Mouse (Mus musculus) testis, postnatal 10 days (tissue): Measurements from ENCODE around the gene Slc26a5.

Experiments
- DNase-seq: peaks from one replicate; pipeline ENCODE4 v3.0.0; 2021; ENCODE audit warnings: low spot score

The Slc26a5 gene

GRCm38 (mm10) chr5:21810924-21811323, 54.5 kb downstream of the Slc26a5 start:
- no peak for DNase-seq

- DNase-seq: no peak
These were observed 60.6 kb downstream of the Slc26a5 start for GRCm38 (mm10) chr5:21804837-21805236.

- DNase-seq: no peak
These were observed 61.7 kb downstream of the Slc26a5 start for GRCm38 (mm10) chr5:21803691-21804188.

GRCm38 (mm10) chr5:21802907-21803306, 62.5 kb downstream of the Slc26a5 start:
- DNase-seq: no peak

- DNase-seq: no peak
These were observed 73.2 kb downstream of the Slc26a5 start for GRCm38 (mm10) chr5:21792166-21792565.

- no peak for DNase-seq
These were observed 76.3 kb downstream of the Slc26a5 start for GRCm38 (mm10) chr5:21789061-21789460.

GRCm38 (mm10) chr5:21787186-21788105, 78.0 kb downstream of the Slc26a5 start:
- no peak for DNase-seq

GRCm38 (mm10) chr5:21786258-21787185, 78.9 kb downstream of the Slc26a5 start:
- peak; percentile 91 for DNase-seq

GRCm38 (mm10) chr5:21785776-21786175, 79.6 kb downstream of the Slc26a5 start:
- no peak for DNase-seq

- peak; percentile 92 for DNase-seq
These were observed 80.4 kb downstream of the Slc26a5 start, which contains the start of the genes Dnajc2 and Psmc2 for GRCm38 (mm10) chr5:21785053-21785452. Gene Dnajc2 (minus strand): TSS chr5:21785251. Gene Psmc2 (plus strand): TSS chr5:21785283.

- DNase-seq: peak; percentile 55
These were observed 81.0 kb downstream of the Slc26a5 start for GRCm38 (mm10) chr5:21784161-21785052.

- no peak for DNase-seq
These were observed 88.9 kb downstream of the Slc26a5 start for GRCm38 (mm10) chr5:21776491-21776890.

- no peak for DNase-seq
These were observed 95.6 kb downstream of the Slc26a5 start for GRCm38 (mm10) chr5:21769841-21770240.

- no peak for DNase-seq
These were observed 96.9 kb downstream of the Slc26a5 start for GRCm38 (mm10) chr5:21768506-21768905.
